Mouse (Mus musculus) limb, embryonic 11.5 days (tissue): Measurements from ENCODE around the gene Lctl. TPM values are rescaled to one million over a fixed set of nuclear protein-coding genes. Genes with fewer than 3 reads are reported as not detected.
"Not testable (repeated sequence)": the region's sequence is repeated elsewhere in the genome, so short reads cannot be mapped to it uniquely, and the experiment has no call there.

Experiments used
- ATAC-seq: fragments of 200-750 bp; cut with Nextera tagmentation; 2 replicates; pipeline ENCODE4 v1.8.0; 2017; ENCODE audit warnings: low read depth; ENCODE audit not compliant: insufficient number of reproducible peaks, low FRiP score, low TSS enrichment
- DNase-seq: peaks from one replicate; pipeline ENCODE4 v3.0.0-alpha.2; 2015; ENCODE audit warnings: low spot score
- H3K27ac ChIP-seq: fragments of 300-500 bp; sonication (generic); replicated peaks from 2 replicates; pipeline ENCODE4 v1.5.1; 2014; ENCODE audit warnings: low read depth, mild to moderate bottlenecking, low read length
- H3K27me3 ChIP-seq: fragments of 300-500 bp; sonication (generic); 2 replicates; pipeline ENCODE4 v1.6.1; 2014; ENCODE audit warnings: mild to moderate bottlenecking, low read length, mixed read lengths; ENCODE audit not compliant: control insufficient read depth, insufficient read depth
- H3K36me3 ChIP-seq: fragments of 300-500 bp; sonication (generic); 2 replicates; pipeline ENCODE4 v1.6.1; 2014; ENCODE audit warnings: mild to moderate bottlenecking, low read length, moderate library complexity, mixed read lengths; ENCODE audit not compliant: control insufficient read depth, insufficient read depth
- H3K4me1 ChIP-seq: fragments of 300-500 bp; sonication (generic); 2 replicates; pipeline ENCODE4 v1.6.1; 2014; ENCODE audit warnings: low read length, mixed read lengths; ENCODE audit not compliant: control insufficient read depth, insufficient read depth
- H3K4me2 ChIP-seq: fragments of 300-500 bp; sonication (generic); 2 replicates; pipeline ENCODE4 v1.6.1; 2014; ENCODE audit warnings: low read depth, mild to moderate bottlenecking, moderate library complexity; ENCODE audit not compliant: severe bottlenecking
- H3K4me3 ChIP-seq: fragments of 300-500 bp; sonication (generic); 2 replicates; pipeline ENCODE4 v1.5.1; 2014; ENCODE audit warnings: low read depth, low read length
- H3K9ac ChIP-seq: fragments of 300-500 bp; sonication (generic); 2 replicates; pipeline ENCODE4 v1.6.1; 2014; ENCODE audit warnings: mild to moderate bottlenecking, low read length
- H3K9me3 ChIP-seq: fragments of 300-500 bp; sonication (generic); 2 replicates; pipeline ENCODE4 v1.6.1; 2016; ENCODE audit warnings: low read length; ENCODE audit not compliant: control insufficient read depth
- WGBS: fragments of 180-500 bp; shearing (Covaris S2); extraction: QIAGEN DNeasy Blood & Tissue Kit; methylation state at CpG from one replicate; pipeline ENCODE4 v1.1.7; 2014; 5-methylcytosine and 5-hydroxymethylcytosine counted together
- polyA plus RNA-seq: library from polyadenylated mRNA; unstranded; fragments of >200 nt; fragmentation: Nextera tagmentation; extraction: Ambion mirVana; gene quantifications from 2 replicates; pipeline ENCODE4 v1.2.1, GENCODE M21; 2014

Lctl gene
- polyA plus RNA-seq, 1 experiment from 2014 or later, result not detected

GRCm38 (mm10) chr9:64124846-64125245, 7.9 kb downstream of the Lctl start:
- H3K4me3 ChIP-seq, H3K4me2 ChIP-seq, H3K9ac ChIP-seq, DNase-seq, H3K27me3 ChIP-seq, ATAC-seq, H3K9me3 ChIP-seq, H3K27ac ChIP-seq, H3K4me1 ChIP-seq, H3K36me3 ChIP-seq: not testable (repeated sequence)
- WGBS, result 79% methylated on average over 3 of the region's 3 CpGs

DNA sequence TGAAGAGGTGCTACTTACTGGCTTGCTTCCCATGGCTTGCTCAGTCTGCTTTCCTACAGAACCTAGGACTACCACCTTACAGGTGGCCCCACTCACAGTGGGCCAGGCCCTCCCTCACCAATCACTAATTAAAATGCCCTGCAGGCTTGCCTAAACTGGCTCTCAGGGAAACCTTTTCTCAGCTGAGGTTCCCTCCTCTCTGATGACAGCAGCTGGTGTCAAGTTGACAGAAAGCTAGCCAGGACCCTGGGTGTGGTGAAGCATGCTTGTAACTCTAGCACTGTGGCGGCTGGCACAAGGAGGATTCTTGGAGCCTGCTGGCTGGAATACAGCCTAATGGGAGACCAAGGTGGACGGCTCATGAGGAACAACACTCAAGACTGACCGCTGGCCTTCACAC, 8.4 kb downstream of the Lctl start:
- Histone ChIP-seq H3K9ac (no peak overlapping the region), H3K4me2 (no peak overlapping the region), H3K4me1 (no peaks in the 10 kb centered on the region), H3K27me3 (no peaks in the 10 kb centered on the region), H3K9me3 (no peaks in the 10 kb centered on the region), H3K27ac (no peak overlapping the region), H3K36me3 (no peaks in the 10 kb centered on the region), H3K4me3 (no peak overlapping the region)
- ATAC-seq (no peak), DNase-seq (no peak)
- WGBS, result 60% methylated on average over 3 of the region's 3 CpGs

GRCm38 (mm10) chr9:64126121-64126520, 9.2 kb downstream of the Lctl start:
- ATAC-seq, result no peak
- Histone ChIP-seq H3K9me3 (no peaks in the 10 kb centered on the region), H3K27ac (no peak overlapping the region), H3K4me3 (no peak overlapping the region), H3K4me2 (no peak overlapping the region), H3K36me3 (no peaks in the 10 kb centered on the region), H3K4me1 (no peaks in the 10 kb centered on the region), H3K9ac (no peak overlapping the region), H3K27me3 (no peaks in the 10 kb centered on the region)
- no peak for DNase-seq
- 65% methylated on average over 12 of the region's 12 CpGs for WGBS

GRCm38 (mm10) chr9:64131623-64132022, 14.7 kb downstream of the Lctl start:
- H3K4me1 ChIP-seq, result no peaks in the 10 kb centered on the region
- no peak for ATAC-seq
- no peak overlapping the region for H3K9ac ChIP-seq
- H3K9me3 ChIP-seq, result no peaks in the 10 kb centered on the region
- no peak overlapping the region for H3K4me2 ChIP-seq
- H3K36me3 ChIP-seq, result no peaks in the 10 kb centered on the region
- H3K27me3 ChIP-seq, result no peaks in the 10 kb centered on the region
- no peak for DNase-seq
- no peak overlapping the region for H3K27ac ChIP-seq
- 88% methylated on average over 6 of the region's 6 CpGs for WGBS
- H3K4me3 ChIP-seq, result no peak overlapping the region

GRCm38 (mm10) chr9:64138896-64139295, 21.9 kb downstream of the Lctl start:
- DNase-seq, result peak; percentile 72
- not testable (repeated sequence) for H3K4me2 ChIP-seq

GRCm38 (mm10) chr9:64139879-64140278, 22.9 kb downstream of the Lctl start:
- H3K4me2 ChIP-seq, result no peak overlapping the region
- no peak overlapping the region for H3K9ac ChIP-seq
- no peaks in the 10 kb centered on the region for H3K27me3 ChIP-seq
- no peak for DNase-seq
- H3K4me1 ChIP-seq, result no peaks in the 10 kb centered on the region
- no peaks in the 10 kb centered on the region for H3K9me3 ChIP-seq
- WGBS, result 94% methylated on average over 9 of the region's 9 CpGs
- no peak for ATAC-seq
- H3K27ac ChIP-seq, result no peak overlapping the region
- H3K4me3 ChIP-seq, result no peak overlapping the region
- H3K36me3 ChIP-seq, result peaks cover 14% of the 10 kb centered on the region

More at GRCm38 (mm10) chr9:64138896-64139295, 21.9 kb downstream of the Lctl start:
- 8% methylated on average over 6 of the region's 6 CpGs for WGBS
- not testable (repeated sequence) for H3K4me3 ChIP-seq, H3K27me3 ChIP-seq, ATAC-seq, H3K27ac ChIP-seq, H3K9me3 ChIP-seq, H3K9ac ChIP-seq, H3K4me1 ChIP-seq
- peaks cover 14% of the 10 kb centered on the region for H3K36me3 ChIP-seq

DNA sequence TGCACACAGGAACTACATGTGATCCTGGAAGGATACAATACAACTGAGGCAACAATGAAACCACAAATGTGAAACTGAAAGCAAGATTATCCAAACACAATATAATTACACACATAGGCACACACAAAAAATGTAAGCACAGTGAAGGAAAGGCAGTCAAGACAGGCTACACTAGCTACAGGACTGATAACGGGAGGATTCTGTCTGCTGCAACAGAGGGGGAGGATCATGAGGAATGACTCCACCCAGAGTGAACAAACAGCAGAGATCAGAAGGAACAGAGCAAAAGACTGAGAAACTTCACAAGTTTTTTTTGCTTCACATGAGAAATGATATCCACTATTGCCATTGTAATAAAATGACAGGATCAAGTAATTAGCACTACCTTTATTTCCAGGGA, 39.7 kb downstream of the Lctl start:
- H3K4me2 ChIP-seq, result no peak overlapping the region
- no peak overlapping the region for H3K27ac ChIP-seq
- H3K4me1 ChIP-seq, result no peaks in the 10 kb centered on the region
- peaks cover 26% of the 10 kb centered on the region for H3K36me3 ChIP-seq
- no peak overlapping the region for H3K4me3 ChIP-seq
- ATAC-seq (no peak), DNase-seq (no peak)
- H3K9ac ChIP-seq, result no peak overlapping the region
- no peaks in the 10 kb centered on the region for H3K9me3 ChIP-seq
- H3K27me3 ChIP-seq, result no peaks in the 10 kb centered on the region
- WGBS, result 90% methylated on average over 1 of the region's 1 CpGs

DNA sequence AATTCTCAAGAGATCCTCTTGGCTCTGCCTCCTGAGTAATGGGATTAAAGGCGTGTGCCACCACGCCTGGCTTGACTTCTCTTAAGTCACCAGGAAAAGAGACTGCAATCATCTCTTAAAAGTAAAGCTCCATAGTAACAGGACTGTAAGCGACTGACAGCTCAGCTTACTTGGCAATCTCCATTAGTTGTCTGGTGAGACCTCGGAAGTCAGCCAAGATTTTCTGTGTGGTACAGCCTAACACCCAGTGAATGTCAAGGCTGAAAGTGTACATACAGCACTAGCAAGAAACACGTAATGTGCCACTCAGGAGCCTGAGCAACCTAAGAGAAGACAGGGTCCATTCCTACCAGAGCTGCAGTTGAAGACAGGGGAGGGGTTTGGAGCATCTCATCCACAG, 43.5 kb downstream of the Lctl start:
- Histone ChIP-seq H3K36me3 (peaks cover 22% of the 10 kb centered on the region), H3K9me3 (no peaks in the 10 kb centered on the region), H3K4me1 (no peaks in the 10 kb centered on the region), H3K9ac (no peak overlapping the region), H3K27me3 (no peaks in the 10 kb centered on the region), H3K27ac (no peak overlapping the region), H3K4me3 (no peak overlapping the region), H3K4me2 (no peak overlapping the region)
- no peak for ATAC-seq
- no peak for DNase-seq
- WGBS, result 93% methylated on average over 5 of the region's 5 CpGs

DNA sequence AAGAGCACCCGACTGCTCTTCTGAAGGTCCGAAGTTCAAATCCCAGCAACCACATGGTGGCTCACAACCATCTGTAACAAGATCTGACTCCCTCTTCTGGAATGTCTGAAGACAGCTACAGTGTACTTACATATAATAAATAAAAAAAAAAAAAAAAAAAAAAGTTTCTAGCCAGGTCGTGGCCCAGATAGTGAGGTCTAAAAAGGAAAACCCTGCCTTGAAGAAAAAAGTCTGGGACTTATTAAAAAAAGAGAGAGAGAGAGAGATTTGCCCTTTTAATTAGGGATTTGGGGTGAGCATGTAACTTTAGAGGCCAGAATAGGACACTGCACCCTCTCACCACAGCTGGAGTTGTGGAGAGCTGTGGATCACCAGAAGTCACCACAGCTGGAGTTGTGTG, 53.0 kb downstream of the Lctl start:
- H3K27ac ChIP-seq, DNase-seq, H3K4me1 ChIP-seq, H3K36me3 ChIP-seq, ATAC-seq, H3K9ac ChIP-seq, H3K27me3 ChIP-seq, H3K4me3 ChIP-seq, H3K4me2 ChIP-seq, H3K9me3 ChIP-seq: not testable (repeated sequence)
- 81% methylated on average over 3 of the region's 3 CpGs for WGBS
